Mouse (Mus musculus): ENCODE results near the gene Tmem120b. TPM values are rescaled to one million over a fixed set of nuclear protein-coding genes. Genes with fewer than 3 reads are reported as not detected.

The Tmem120b gene
- polyA plus RNA-seq (2015; fragmentation: Nextera tagmentation; extraction: Ambion mirVana), result 17.1 and 23.3 TPM in 2 replicates

GRCm38 (mm10) chr5:123068115-123068514, at the start of gene Tmem120b:
Gene Tmem120b (plus strand): TSS chr5:123068415.
- H3K4me1 ChIP-seq, result peaks cover 3% of the 10 kb centered on the region; the same call in 1 of the 2 replicates
- no peak within 1 kb of the TSS for H3K9ac ChIP-seq
- H3K27me3 ChIP-seq (replicated peaks), result no peaks in the 10 kb centered on the region
- H3K9me3 ChIP-seq, result 0 out of 2 replicates have a peak, but pooled peaks cover 2% of the 10 kb centered on the region
- H3K4me3 ChIP-seq, result no peak within 1 kb of the TSS
- H3K27ac ChIP-seq, result no peak within 1 kb of the TSS
- H3K4me2 ChIP-seq, result no peak within 1 kb of the TSS
- no peak for ATAC-seq (replicated peaks)
- no peaks in the 10 kb centered on the region for H3K36me3 ChIP-seq (replicated peaks)
- WGBS, result 89% methylated on average over 12 of the region's 12 CpGs

- H3K36me3 ChIP-seq (replicated peaks), result no peaks in the 10 kb centered on the region
- H3K9me3 ChIP-seq, result no peaks in the 10 kb centered on the region
- peaks cover 35% of the 10 kb centered on the region for H3K4me1 ChIP-seq
- H3K27ac ChIP-seq, result peak overlapping the region; percentile 70
- WGBS, result 30% methylated on average over 10 of the region's 10 CpGs
- H3K9ac ChIP-seq, result no peak overlapping the region
- no peak overlapping the region for H3K4me3 ChIP-seq
- H3K27me3 ChIP-seq (replicated peaks), result no peaks in the 10 kb centered on the region
- H3K4me2 ChIP-seq, result no peak overlapping the region
- ATAC-seq (replicated peaks), result 0 out of 2 replicates have a peak, but pooled peaks have one; percentile 21
Measured at GRCm38 (mm10) chr5:123019336-123020016, 48.7 kb upstream of the Tmem120b start.

- 0 out of 2 replicates have a peak overlapping the region, but pooled peaks have one; percentile 16 for H3K27ac ChIP-seq
- H3K4me3 ChIP-seq, result no peak overlapping the region
- H3K27me3 ChIP-seq (replicated peaks), result no peaks in the 10 kb centered on the region
- H3K9ac ChIP-seq, result no peak overlapping the region
- no peaks in the 10 kb centered on the region for H3K9me3 ChIP-seq
- ATAC-seq (replicated peaks), result no peak
- no peaks in the 10 kb centered on the region for H3K36me3 ChIP-seq (replicated peaks)
- peaks cover 32% of the 10 kb centered on the region for H3K4me1 ChIP-seq
- no peak overlapping the region for H3K4me2 ChIP-seq
- 84% methylated on average over 5 of the region's 5 CpGs for WGBS
Measured at GRCm38 (mm10) chr5:123020426-123020825, 47.8 kb upstream of the Tmem120b start.

GRCm38 (mm10) chr5:123021438-123021837, 46.8 kb upstream of the Tmem120b start:
- Histone ChIP-seq H3K9ac (no peak overlapping the region), H3K4me2 (no peak overlapping the region), H3K9me3 (no peaks in the 10 kb centered on the region), H3K36me3 (replicated peaks) (no peaks in the 10 kb centered on the region), H3K4me1 (peaks cover 22% of the 10 kb centered on the region), H3K27ac (no peak overlapping the region), H3K4me3 (no peak overlapping the region), H3K27me3 (replicated peaks) (no peaks in the 10 kb centered on the region)
- 86% methylated on average over 7 of the region's 7 CpGs for WGBS
- no peak for ATAC-seq (replicated peaks)

GRCm38 (mm10) chr5:123023049-123023448, 45.2 kb upstream of the Tmem120b start:
- no peak overlapping the region for H3K9ac ChIP-seq
- no peaks in the 10 kb centered on the region for H3K36me3 ChIP-seq (replicated peaks)
- H3K4me3 ChIP-seq, result no peak overlapping the region
- H3K27ac ChIP-seq, result no peak overlapping the region
- H3K27me3 ChIP-seq (replicated peaks), result no peaks in the 10 kb centered on the region
- no peak for ATAC-seq (replicated peaks)
- 85% methylated on average over 6 of the region's 6 CpGs for WGBS
- H3K4me1 ChIP-seq, result peaks cover 21% of the 10 kb centered on the region
- no peak overlapping the region for H3K4me2 ChIP-seq
- H3K9me3 ChIP-seq, result no peaks in the 10 kb centered on the region

GRCm38 (mm10) chr5:123024312-123024711, 43.9 kb upstream of the Tmem120b start:
- ATAC-seq (replicated peaks), result no peak
- no peaks in the 10 kb centered on the region for H3K9me3 ChIP-seq
- no peak overlapping the region for H3K4me2 ChIP-seq
- H3K4me3 ChIP-seq, result no peak overlapping the region
- no peak overlapping the region for H3K9ac ChIP-seq
- WGBS, result 91% methylated on average over 6 of the region's 6 CpGs
- no peaks in the 10 kb centered on the region for H3K27me3 ChIP-seq (replicated peaks)
- peaks cover 9% of the 10 kb centered on the region for H3K4me1 ChIP-seq
- no peak overlapping the region for H3K27ac ChIP-seq
- H3K36me3 ChIP-seq (replicated peaks), result no peaks in the 10 kb centered on the region

GRCm38 (mm10) chr5:123024965-123025573, 43.1 kb upstream of the Tmem120b start:
- Histone ChIP-seq H3K4me1 (0 out of 2 replicates have a peak, but pooled peaks cover 1% of the 10 kb centered on the region), H3K27me3 (replicated peaks) (no peaks in the 10 kb centered on the region), H3K27ac (no peak overlapping the region), H3K9me3 (no peaks in the 10 kb centered on the region), H3K36me3 (replicated peaks) (0 out of 2 replicates have a peak, but pooled peaks cover 3% of the 10 kb centered on the region), H3K9ac (no peak overlapping the region), H3K4me3 (no peak overlapping the region), H3K4me2 (no peak overlapping the region)
- no peak for ATAC-seq (replicated peaks)
- WGBS, result 89% methylated on average over 9 of the region's 9 CpGs

GRCm38 (mm10) chr5:123026414-123026813, 41.8 kb upstream of the Tmem120b start:
- WGBS, result 64% methylated on average over 6 of the region's 6 CpGs
- Histone ChIP-seq H3K4me1 (no peaks in the 10 kb centered on the region), H3K27me3 (replicated peaks) (no peaks in the 10 kb centered on the region), H3K4me3 (no peak overlapping the region), H3K27ac (no peak overlapping the region), H3K4me2 (no peak overlapping the region), H3K36me3 (replicated peaks) (0 out of 2 replicates have a peak, but pooled peaks cover 3% of the 10 kb centered on the region), H3K9ac (no peak overlapping the region), H3K9me3 (no peaks in the 10 kb centered on the region)
- ATAC-seq (replicated peaks), result no peak

GRCm38 (mm10) chr5:123027436-123027835, 40.8 kb upstream of the Tmem120b start:
- H3K4me1 ChIP-seq, result no peaks in the 10 kb centered on the region
- no peak overlapping the region for H3K27ac ChIP-seq
- no peaks in the 10 kb centered on the region for H3K27me3 ChIP-seq (replicated peaks)
- H3K9ac ChIP-seq, result no peak overlapping the region
- no peaks in the 10 kb centered on the region for H3K9me3 ChIP-seq
- H3K36me3 ChIP-seq (replicated peaks), result 0 out of 2 replicates have a peak, but pooled peaks cover 3% of the 10 kb centered on the region
- no peak overlapping the region for H3K4me2 ChIP-seq
- H3K4me3 ChIP-seq, result no peak overlapping the region
- 78% methylated on average over 6 of the region's 6 CpGs for WGBS
- ATAC-seq (replicated peaks), result no peak

- Histone ChIP-seq H3K4me3 (no peak overlapping the region), H3K4me1 (no peaks in the 10 kb centered on the region), H3K36me3 (replicated peaks) (0 out of 2 replicates have a peak, but pooled peaks cover 3% of the 10 kb centered on the region), H3K9me3 (no peaks in the 10 kb centered on the region), H3K4me2 (no peak overlapping the region), H3K9ac (no peak overlapping the region), H3K27ac (no peak overlapping the region), H3K27me3 (replicated peaks) (no peaks in the 10 kb centered on the region)
- WGBS, result 92% methylated on average over 7 of the region's 7 CpGs
- ATAC-seq (replicated peaks), result no peak
Measured at GRCm38 (mm10) chr5:123029729-123030128, 38.5 kb upstream of the Tmem120b start.

- no peaks in the 10 kb centered on the region for H3K9me3 ChIP-seq
- H3K27ac ChIP-seq, result no peak overlapping the region
- no peak overlapping the region for H3K4me2 ChIP-seq
- no peak overlapping the region for H3K9ac ChIP-seq
- H3K27me3 ChIP-seq (replicated peaks), result no peaks in the 10 kb centered on the region
- H3K4me3 ChIP-seq, result no peak overlapping the region
- 97% methylated on average over 3 of the region's 3 CpGs for WGBS
- no peak for ATAC-seq (replicated peaks)
- no peaks in the 10 kb centered on the region for H3K4me1 ChIP-seq
- 0 out of 2 replicates have a peak, but pooled peaks cover 3% of the 10 kb centered on the region for H3K36me3 ChIP-seq (replicated peaks)
Measured at GRCm38 (mm10) chr5:123031312-123031711, 36.9 kb upstream of the Tmem120b start.

GRCm38 (mm10) chr5:123033646-123034160, 34.5 kb upstream of the Tmem120b start:
- Histone ChIP-seq H3K27me3 (replicated peaks) (no peaks in the 10 kb centered on the region), H3K36me3 (replicated peaks) (0 out of 2 replicates have a peak, but pooled peaks cover 3% of the 10 kb centered on the region), H3K9me3 (no peaks in the 10 kb centered on the region), H3K9ac (no peak overlapping the region), H3K27ac (no peak overlapping the region), H3K4me1 (no peaks in the 10 kb centered on the region), H3K4me3 (no peak overlapping the region), H3K4me2 (no peak overlapping the region)
- whole genome bisulfite sequencing, result 71% methylated on average over 7 of the region's 7 CpGs
- no peak for ATAC-seq (replicated peaks)
